Mouse (Mus musculus): ENCODE data around the gene Sf3a1. TPM values are rescaled to one million over a fixed set of nuclear protein-coding genes. Genes with fewer than 3 reads are reported as not detected.
A peak's percentile ranks its signal among the peaks of the same experiment; 100 is the strongest.

Gene Sf3a1
- total RNA-seq, 1 experiment from 2014 or later: 48.0 TPM

DNA sequence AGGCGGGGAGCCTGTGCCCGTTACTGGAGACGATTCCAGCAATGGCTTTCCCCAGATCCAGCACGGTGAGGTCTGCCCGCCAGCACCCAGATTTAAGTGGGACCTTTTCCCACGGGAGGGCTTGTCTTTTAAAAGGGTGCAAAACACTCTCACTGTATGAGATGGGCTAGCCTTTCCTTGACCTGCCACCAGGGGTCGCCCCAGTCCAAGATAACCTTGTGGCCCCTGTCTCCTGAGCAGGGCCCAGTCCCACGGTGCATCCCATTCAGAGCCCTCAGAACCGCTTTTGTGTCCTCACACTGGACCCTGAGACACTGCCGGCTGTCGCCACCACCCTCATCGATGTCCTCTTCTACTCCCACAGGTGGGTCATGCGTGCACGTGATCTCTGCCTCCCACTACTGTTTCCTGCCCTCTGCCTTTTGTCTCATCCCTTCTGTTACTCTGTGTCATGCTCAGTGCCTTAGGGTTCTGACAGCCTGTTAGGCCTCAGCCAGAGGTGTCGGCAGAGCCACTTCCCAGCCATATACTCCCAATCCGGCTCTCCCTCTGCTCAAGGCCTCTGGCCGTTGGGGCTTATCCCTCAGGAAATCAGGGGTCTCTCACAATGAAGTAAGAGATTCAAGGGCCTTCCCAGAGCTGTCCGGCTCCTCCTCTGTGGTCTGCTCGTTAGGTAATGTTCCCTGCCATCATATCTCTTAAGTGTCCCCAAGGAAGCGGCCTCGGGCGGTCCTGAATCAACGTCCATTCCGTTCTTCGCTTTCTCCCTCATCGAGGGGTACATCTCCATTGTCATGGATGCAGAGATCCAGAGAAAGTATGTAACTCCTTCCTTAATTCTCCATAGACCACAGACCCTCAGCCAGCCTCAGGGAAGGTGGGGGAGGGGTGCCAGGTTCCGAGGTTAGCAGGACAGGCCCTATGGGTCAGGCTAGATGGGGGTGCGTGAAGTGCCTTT is 60.6 kb downstream of the Sf3a1 start:
- ATAC-seq (replicated peaks in 1 of 2; ENCODE audit: insufficient read depth in 1 of 2, low FRiP score in 2 of 2, low TSS enrichment in 1 of 2, low read depth in 1 of 2, poor library complexity in 2 of 2, severe bottlenecking in 2 of 2): peak; percentile 42 to 54; a peak in 2 of 4 replicates

DNA sequence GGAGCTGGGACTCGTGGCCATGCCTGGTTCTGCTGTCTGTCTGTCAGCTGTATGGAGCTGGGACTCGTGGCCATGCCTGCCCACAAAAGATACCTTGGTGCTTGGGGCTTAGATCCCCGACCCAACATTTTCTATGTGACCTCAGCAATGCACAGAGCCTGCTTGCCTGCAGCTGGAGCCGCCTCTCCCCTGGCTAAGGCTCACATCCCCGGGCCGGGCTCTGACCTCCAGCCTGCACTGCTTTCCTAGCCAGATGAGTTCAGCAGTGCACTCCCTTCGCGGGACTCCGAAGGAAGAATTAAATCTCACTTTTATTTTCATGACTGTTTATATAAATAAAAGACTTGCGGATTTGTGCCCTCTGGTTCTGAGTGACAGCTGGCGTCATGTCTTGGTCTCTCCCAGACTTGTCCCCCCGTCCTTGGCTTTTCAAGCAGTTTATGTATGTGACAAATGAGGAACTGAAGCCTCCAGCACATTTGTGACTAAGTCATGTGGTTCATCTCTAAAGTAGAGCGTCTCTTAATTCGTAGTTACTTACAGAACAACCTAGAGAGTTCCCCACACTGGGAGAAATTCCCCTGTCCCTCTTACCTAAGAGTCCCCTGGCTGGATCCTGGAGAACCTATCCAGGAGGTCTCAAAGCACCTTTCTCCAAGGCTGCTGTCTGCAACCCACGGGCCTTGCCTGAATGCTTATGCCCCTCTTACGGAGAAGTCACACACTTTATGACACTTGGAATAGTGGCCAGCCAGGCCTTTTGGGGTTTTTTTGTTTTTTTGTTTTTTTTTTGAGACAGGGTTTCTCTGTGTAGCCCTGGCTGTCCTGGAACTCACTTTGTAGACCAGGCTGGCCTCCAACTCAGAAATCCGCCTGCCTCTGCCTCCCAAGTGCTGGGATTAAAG is 62.1 kb downstream of the Sf3a1 start:
- ATAC-seq (replicated peaks in 1 of 2; ENCODE audit: insufficient read depth in 1 of 2, low FRiP score in 2 of 2, low TSS enrichment in 1 of 2, low read depth in 1 of 2, poor library complexity in 2 of 2, severe bottlenecking in 2 of 2): peak in 1 of 2 experiments; percentile 12; a peak in 2 of 4 replicates

DNA sequence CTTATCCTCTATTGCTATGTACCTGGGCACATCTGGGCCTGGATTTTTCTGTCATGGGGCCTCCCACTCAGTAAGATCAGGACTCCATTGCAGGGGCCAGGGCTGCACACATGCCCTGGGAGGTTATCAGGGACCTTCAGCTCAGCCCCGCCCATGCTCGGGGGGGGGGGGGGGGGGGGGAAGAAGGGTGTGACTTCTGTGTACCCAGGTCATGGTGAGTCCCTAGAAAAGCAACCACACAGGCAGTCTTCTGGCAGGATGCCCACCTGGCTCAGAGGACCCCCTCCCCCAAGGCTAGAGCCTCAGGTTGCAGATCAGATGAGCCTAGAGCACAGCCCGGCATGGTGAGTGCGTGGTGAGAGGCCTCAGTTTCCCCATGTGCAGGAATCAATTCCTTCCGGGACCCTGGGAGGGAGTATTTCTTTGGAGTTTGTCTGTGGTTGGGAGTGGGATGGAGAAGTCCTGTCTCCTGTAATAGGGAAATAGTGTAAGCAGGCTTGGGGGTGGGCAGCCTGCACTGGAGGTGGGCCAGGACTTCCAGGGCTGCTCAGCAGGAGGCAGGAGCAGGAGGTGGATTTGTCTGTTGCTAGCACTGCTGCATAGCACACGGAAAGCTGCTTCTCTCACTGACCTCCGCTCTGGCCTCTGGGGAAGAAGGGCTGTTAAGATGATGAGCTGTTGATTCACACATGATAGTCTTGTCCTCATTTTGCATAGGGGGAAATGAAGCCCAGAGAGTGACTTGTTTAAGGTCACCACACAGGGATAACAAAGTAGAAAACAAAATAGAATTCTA is 63.4 kb downstream of the Sf3a1 start:
- ATAC-seq (replicated peaks in 1 of 2; ENCODE audit: insufficient read depth in 1 of 2, low FRiP score in 2 of 2, low TSS enrichment in 1 of 2, low read depth in 1 of 2, poor library complexity in 2 of 2, severe bottlenecking in 2 of 2): no peak

DNA sequence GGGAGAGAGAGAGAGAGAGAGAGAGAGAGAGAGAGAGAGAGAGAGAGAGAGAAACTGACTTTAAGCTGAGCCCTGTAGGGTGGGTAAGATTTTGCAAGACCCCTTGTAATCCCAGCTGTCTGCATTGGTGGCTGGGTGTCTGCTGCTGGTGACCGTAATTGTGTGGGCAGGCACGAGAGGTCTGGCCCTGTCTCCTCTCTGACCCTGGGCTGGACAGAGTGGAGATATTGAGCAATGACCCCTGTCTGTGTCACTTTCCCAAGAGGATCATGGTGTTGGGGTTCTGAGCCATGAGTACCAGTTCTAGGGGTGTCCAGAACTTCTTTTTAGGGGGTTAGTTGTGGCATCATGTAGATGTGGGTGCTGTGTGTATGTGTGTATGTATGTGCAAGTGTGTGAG is 64.1 kb downstream of the Sf3a1 start:
- ATAC-seq (replicated peaks in 1 of 2; ENCODE audit: insufficient read depth in 1 of 2, low FRiP score in 2 of 2, low TSS enrichment in 1 of 2, low read depth in 1 of 2, poor library complexity in 2 of 2, severe bottlenecking in 2 of 2): no peak

DNA sequence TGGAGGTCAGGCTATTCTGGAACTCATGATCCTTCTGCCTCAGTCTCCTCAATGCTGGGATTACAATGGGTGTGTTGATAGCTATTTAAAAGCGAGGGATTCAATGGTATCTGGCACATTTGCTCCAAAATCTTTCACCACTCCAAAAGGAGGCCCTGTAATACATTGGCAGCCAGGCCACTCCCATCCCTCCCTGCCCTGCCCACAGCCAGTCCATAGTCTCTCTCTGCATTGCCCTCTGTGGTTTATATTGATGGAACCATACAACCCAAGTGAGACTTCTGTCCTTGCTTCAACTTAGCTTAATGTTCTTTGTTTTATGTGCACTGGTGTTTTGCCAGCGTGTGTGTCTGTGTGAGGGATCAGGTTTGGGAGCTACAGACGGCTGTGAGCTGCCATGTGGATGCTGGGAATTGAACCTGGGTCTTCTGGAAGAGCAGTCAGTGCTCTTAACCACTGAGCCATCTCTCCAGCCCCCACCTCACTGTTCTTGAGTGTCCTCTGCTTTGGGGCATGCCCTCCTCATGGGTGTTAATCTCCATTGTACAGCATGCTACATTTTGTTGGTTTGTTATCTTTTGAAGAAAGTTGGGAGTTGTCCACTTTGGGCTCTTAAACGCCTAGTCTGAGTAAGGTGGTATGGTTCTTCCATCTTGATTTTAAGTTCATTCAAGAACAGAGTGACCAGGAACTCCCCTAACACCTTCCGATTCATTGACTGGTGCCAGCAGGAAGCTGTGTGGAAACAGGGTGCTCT is 66.6 kb downstream of the Sf3a1 start:
- no peak for ATAC-seq (replicated peaks in 1 of 2; ENCODE audit: insufficient read depth in 1 of 2, low FRiP score in 2 of 2, low TSS enrichment in 1 of 2, low read depth in 1 of 2, poor library complexity in 2 of 2, severe bottlenecking in 2 of 2)

DNA sequence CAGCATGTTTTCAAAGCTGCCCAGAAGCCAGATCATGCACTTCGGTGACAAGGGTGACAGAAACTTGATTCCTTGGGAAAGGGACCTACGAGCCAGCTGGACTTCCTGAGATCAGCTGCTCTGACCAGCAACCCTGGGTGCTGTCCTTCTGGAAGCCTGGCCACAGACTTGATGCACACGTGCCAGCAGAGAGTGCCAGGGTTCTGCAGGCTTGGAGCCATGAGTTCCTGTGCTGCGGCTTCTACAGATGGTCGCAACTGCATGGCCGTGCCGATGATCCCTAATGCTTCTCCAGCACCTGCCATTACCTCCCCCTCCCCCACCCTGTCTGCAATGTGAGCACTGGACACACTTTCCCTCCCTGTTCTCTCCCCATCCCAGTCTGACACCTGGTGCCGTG is 68.3 kb downstream of the Sf3a1 start:
- no peak for ATAC-seq (replicated peaks in 1 of 2; ENCODE audit: insufficient read depth in 1 of 2, low FRiP score in 2 of 2, low TSS enrichment in 1 of 2, low read depth in 1 of 2, poor library complexity in 2 of 2, severe bottlenecking in 2 of 2)

DNA sequence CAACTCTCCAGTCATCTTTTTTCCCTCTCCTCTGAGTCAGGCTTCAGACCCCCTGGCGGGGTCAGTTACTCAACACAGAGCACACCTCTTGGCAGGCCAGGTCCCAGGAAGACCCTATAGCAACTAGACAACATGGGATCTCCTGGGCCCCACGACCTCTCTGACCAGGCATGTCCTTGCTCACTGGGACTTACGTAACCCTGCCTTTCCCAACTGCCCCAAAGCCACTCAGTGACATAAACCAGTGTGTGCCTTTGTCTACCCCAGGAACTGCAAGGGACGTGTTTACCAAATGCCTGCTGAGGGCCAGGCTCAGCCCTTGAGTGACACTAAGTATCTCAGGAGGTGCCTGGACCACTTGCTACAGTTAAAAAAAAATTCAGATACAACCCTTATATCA is 69.7 kb downstream of the Sf3a1 start:
- no peak for ATAC-seq (replicated peaks in 1 of 2; ENCODE audit: insufficient read depth in 1 of 2, low FRiP score in 2 of 2, low TSS enrichment in 1 of 2, low read depth in 1 of 2, poor library complexity in 2 of 2, severe bottlenecking in 2 of 2)

DNA sequence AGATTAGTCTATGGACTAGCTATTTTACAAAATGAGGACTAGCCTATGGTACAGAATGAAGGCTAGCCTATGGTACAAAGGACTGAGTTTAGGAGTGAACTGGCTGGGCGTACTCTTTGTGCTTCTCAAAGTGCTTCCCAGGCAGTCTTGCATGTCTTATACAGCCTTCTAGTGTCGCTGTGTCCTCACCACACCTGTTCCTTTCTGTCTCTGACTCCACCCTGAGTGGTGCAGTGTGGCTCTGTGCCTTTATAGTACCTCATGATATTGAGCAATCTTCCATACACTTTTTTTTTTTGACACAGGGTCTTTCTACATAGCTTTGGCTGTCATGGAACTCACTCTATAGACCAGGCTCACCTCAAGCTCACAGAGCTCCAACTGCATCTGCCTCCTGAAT is 71.3 kb downstream of the Sf3a1 start:
- ATAC-seq (replicated peaks in 1 of 2; ENCODE audit: insufficient read depth in 1 of 2, low FRiP score in 2 of 2, low TSS enrichment in 1 of 2, low read depth in 1 of 2, poor library complexity in 2 of 2, severe bottlenecking in 2 of 2): peak in 1 of 2 experiments; percentile 8; a peak in 1 of 4 replicates

Other genes starting within 250 kb of the Sf3a1 start
- 3.3 and 4.1 TPM in 2 replicates for gene Slc35e4, start 245.7 kb upstream of the Sf3a1 start, total RNA-seq (2017)
- 15.0 and 21.2 TPM in 2 replicates for gene Tcn2, start 228.2 kb upstream of the Sf3a1 start, total RNA-seq (2017)
- 117 and 128 TPM in 2 replicates for gene Pes1, start 196.4 kb upstream of the Sf3a1 start, total RNA-seq (2017)
- not detected in 2 replicates for gene 4930556J24Rik, start 183.6 kb upstream of the Sf3a1 start, total RNA-seq (2017)
- 0.38 and 2.2 TPM in 2 replicates for gene Gal3st1, start 176.7 kb upstream of the Sf3a1 start, total RNA-seq (2017)
- not detected in 2 replicates for gene Sec14l4, start 128.9 kb upstream of the Sf3a1 start, total RNA-seq (2017)
- not detected in 2 replicates for gene Sec14l3, start 95.5 kb upstream of the Sf3a1 start, total RNA-seq (2017)
- 5.5 and 15.3 TPM in 2 replicates for gene Mtfp1, start 64.9 kb upstream of the Sf3a1 start, total RNA-seq (2017)
- 3.1 and 5.9 TPM in 2 replicates for gene Sec14l2, start 36.9 kb upstream of the Sf3a1 start, total RNA-seq (2017)
- 13.8 and 28.8 TPM in 2 replicates for gene Rnf215, start 25.1 kb upstream of the Sf3a1 start, total RNA-seq (2017)
- 1.6 and 2.8 TPM in 2 replicates for gene Ccdc157, start 57 bp upstream of the Sf3a1 start, total RNA-seq (2017)
- gene Tbc1d10a, start 26.4 kb downstream of the Sf3a1 start, total RNA-seq (2017): 9.6 and 13.6 TPM in 2 replicates
- 1.9 TPM in 2 replicates for gene Castor1, start 57.9 kb downstream of the Sf3a1 start, total RNA-seq (2017)
- 20.2 and 22.8 TPM in 2 replicates for gene Osm, start 76.1 kb downstream of the Sf3a1 start, total RNA-seq (2017)
- gene Lif, start 97.2 kb downstream of the Sf3a1 start, total RNA-seq (2017): 19.3 and 22.7 TPM in 2 replicates

Data from hematopoietic stem cell, adult 5-6 weeks (primary cell).